Mouse (Mus musculus) right cerebral cortex, adult 18-20 months (tissue): ENCODE measurements around the gene Nell1.

Experiments
- DNase-seq: peaks from one replicate; pipeline ENCODE4 v3.0.0; 2022; ENCODE audit warnings: mixed read lengths

The Nell1 gene

DNA sequence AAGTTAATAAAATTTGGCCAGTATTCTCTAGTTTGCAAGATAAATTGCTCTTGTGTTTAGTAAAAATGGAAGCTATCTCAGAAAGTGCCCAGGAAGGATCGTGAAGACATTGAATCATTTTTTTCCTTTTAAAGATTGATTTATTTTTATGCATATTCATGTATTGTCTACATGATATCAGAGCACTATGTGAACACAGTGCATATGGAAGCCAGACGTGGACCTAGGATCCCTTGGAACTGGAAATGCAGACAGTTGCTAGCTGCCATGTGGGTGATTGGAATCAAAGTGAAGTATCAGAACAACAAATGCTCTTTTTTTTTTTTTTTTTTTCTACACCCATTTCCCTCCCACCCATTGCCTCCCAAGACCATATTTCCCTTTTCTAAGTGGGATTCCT, 79.0 kb downstream of the Nell1 start:
- DNase-seq, result no peak

GRCm38 (mm10) chr7:50094461-50094860, 119.8 kb downstream of the Nell1 start:
- peak; percentile 20 for DNase-seq

DNA sequence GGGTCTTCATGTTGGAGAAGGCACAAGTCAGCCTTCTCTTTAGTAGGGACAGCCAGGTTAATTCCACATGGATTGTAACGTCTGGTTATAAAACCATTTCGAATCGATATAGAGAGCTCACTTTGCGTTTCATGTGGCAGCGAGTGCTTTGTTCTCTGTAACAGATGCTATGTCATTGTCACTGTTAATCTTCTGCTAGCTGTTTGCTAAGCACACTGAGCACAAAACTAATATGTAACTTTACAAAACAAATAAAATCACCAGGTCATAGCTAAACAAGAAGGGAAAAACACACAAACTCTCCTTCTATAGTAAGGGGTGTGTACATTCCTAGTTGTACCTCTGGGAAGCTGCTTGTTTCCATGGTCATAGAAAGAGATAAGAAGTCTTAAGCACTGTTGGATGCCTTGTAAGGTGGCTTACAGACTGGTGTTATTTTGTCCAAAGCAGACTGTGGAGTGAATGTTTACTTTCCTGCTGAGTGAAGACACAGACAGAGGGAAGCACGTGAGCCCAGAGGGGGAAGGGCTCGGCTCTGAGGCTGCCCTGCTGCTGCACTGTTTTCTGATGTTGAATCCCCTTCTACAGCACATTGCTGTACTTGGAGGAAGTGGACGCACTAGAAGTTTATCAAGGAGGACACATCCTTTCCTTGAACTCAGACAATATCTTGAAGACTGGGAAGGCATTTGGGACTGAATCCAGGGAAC, 131.1 kb downstream of the Nell1 start:
- DNase-seq, result no peak

DNA sequence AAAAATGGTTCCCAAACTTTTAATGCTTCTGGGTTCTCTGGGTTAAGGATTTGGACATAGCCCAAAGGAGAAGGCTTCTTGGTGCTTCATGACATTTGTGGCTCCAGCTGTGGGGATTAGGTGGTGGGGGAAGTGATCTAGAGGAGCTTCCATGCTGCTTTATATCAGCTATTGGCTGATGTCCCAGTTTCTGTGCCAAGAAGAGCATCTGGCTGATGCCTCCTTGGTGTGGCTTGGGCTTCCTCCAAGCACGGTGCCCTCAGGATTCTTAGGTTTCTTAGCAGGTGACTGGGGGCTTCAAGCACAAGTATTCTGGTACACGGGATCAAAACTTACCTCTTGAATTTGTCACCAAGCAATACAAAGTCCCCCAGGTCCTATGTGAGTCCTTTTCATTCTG, 132.6 kb downstream of the Nell1 start:
- no peak for DNase-seq

DNA sequence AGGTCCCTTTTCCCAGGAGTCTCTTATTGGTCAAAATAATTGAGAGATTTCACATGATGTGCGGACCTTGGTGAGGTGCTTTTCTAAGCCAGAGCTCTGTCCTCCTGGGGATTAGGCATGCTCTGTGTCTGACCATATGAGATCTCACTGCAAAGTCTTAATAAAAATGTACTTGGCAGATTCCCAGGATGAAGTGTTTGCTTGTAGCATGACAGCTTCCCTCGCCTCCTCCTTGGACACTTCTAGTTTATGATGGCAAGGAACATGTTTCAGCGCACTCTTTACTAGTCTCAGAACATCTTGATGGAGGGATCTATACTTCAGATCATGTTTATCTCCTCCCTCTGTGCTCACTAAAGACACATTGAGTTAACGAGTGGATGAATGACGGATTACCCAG, 143.7 kb downstream of the Nell1 start:
- no peak for DNase-seq

- peak; percentile 29 for DNase-seq
Observed at GRCm38 (mm10) chr7:50137706-50138105, 163.0 kb downstream of the Nell1 start.

GRCm38 (mm10) chr7:50149326-50149725, 174.7 kb downstream of the Nell1 start:
- DNase-seq, result no peak

DNA sequence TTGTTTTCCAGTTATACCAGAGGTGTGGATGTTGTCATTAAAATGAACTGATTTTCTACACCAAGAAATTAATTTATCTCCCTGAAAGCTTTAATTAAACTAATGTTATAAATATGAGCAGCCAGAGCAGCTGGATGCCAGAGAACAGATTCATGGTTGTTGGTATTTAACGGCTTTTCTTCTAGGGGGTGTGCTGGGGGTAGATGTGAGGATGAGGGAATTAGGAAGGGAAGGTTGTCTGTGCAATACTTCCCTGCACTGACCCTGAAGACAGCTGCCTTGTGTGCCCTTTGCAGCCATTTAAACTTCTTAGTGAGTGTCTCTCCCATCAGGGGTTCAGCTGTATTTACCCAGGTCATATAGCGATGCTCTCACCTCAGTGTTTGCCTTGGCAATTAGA, 176.2 kb downstream of the Nell1 start:
- no peak for DNase-seq

- DNase-seq, result no peak
Observed at GRCm38 (mm10) chr7:50153618-50154017, 179.0 kb downstream of the Nell1 start.

- DNase-seq, result peak; percentile 21
Observed at GRCm38 (mm10) chr7:50162602-50163001, 187.9 kb downstream of the Nell1 start.

DNA sequence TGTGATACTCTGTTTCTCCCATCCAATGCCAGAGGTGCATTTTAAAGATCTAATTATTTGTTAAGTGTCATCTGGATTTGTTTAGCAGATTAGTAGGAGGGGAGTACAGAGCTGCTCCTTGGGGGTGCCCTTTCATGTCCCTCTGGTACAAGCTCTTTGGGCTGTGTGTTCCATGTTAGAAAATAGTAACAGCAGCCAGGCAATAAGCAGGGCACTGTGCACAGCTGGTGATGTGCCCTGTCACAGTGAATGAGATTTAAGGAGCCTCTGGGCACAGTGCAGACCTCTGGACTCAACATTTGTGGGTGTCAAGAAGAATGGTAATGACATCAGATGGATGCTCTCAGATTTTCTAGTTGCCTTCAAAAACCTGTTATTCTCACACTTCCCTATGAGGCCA, 194.1 kb downstream of the Nell1 start:
- DNase-seq, result no peak

DNA sequence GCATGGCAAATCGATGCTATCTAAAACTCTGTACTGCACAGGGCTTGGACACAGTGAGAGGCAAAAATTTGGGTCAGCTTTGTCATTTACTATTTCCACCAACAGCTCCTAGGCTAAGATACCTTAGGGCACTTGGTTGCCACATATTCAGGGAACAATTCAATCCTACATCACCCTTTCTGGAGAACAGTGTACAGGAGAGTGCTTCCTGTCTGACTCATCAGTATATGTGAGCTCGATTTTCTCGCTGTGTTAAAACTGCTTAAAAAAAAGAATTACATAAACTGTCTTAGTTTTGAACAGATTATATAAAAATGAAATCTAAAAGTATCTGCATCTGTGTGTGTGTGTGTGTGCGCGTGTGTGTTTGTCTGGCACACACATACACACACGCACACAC, 211.6 kb downstream of the Nell1 start:
- peak; percentile 13 for DNase-seq

- peak; percentile 12 for DNase-seq
Observed at GRCm38 (mm10) chr7:50193955-50194354, 219.3 kb downstream of the Nell1 start.

DNA sequence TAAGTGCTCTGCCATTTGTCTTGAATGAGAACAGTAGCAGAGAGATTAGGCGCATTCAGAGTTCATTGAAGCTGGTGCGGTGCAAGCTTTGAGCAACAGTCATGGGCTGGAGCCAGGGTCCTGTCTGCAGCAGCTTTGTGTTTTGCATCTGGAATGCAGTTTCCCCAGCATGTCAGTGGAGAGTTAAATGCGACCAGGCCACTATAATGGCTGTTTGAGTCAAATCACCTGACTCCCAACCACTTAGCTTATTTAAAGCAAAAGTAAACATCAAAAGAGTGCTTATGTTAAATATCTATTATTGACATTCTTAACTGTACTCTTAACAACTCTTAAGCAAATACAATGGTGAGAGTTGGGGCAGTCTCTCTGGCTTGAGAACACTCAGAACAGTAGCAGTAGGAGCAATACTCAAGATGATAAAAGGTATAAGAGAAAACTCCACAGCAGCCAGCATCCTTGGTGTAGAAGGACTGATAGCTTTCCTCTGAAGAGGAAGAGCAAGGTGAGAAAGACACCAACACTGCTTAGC, 220.5 kb downstream of the Nell1 start:
- no peak for DNase-seq

DNA sequence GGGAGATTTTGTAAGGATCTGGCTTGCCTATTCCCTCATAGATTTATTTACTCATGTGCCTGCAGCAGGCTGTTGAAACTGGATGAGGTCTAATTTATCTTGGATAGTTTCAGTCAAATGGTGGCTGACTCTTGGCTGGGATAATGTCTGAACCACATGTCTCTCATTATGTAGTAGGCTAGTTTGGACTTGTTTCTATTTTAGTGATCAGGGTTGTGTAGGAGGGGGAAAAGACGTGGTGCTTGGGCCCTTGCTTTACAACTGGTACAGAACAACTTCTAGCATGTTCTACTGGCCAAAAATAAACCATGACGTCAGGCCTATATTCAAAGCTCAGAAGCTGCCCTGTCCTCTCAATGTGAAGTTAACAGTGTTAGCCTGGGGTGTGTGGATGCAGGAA, 230.6 kb downstream of the Nell1 start:
- DNase-seq, result peak; percentile 23

DNA sequence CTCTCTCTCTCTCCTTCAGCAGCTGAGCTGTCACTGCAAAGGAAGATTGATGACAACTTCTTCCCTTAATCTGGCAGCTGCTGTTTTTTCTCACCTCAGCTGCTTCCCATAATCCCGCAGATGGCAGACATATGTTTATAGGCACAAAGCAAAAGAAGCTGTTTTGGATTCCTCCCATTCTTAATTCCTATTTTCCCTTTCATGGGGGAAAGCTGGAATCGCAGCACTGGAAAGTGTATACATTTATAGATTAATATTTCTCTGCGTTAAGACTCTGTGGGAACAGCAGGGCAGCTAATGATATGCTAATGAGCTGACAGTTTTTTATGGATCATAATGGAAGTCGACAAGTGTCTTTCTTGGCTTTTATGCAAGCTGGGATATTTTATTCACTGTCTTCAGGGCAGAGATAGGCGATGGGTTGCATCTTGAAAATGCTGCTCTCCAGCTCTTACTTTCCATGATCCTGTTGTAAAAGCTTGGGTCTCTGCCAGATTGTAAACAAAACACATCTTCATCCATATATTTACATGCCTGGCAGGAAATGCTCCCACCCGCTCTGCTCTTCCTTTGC, 236.1 kb downstream of the Nell1 start:
- peak; percentile 13 for DNase-seq

DNA sequence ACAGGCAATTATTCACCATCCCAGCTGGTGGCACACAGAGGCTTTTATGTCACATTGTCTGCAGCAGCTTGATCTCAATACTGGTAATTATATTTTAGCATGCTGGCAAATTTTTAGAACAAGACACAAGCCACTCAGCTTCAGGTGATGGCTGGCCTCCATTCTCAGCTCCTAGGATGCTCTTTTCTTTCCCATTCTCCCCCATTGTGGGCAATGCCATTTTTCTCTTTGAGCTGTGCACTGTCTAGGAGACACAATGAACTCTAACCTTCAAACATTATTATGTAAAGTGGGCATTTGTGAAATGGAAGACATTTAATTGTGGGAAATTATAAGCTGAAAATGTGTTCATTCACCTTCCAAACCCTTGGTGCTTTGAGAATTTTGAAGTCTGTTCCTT, 247.2 kb downstream of the Nell1 start:
- DNase-seq, result no peak

DNA sequence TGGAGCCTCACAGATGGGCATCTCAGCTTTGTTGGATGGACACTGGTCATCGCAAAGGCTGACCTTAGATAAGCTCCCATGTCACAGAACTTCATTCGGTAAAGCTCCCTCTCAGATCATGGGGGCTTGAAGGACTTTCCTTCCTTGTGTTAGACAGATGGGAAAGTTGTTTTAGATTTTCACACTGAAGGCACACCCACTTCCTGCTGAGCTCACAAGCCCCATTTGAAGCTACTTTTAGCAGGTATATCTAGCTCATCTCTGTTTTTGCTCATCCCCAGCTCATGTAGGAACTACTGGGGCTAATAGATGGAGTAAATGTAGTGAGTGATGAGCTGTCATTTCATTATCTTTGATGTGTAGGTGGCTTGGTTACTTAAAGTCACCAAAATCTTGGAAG, 252.0 kb downstream of the Nell1 start:
- peak; percentile 18 for DNase-seq

GRCm38 (mm10) chr7:50228273-50228672, 253.6 kb downstream of the Nell1 start:
- DNase-seq, result no peak

DNA sequence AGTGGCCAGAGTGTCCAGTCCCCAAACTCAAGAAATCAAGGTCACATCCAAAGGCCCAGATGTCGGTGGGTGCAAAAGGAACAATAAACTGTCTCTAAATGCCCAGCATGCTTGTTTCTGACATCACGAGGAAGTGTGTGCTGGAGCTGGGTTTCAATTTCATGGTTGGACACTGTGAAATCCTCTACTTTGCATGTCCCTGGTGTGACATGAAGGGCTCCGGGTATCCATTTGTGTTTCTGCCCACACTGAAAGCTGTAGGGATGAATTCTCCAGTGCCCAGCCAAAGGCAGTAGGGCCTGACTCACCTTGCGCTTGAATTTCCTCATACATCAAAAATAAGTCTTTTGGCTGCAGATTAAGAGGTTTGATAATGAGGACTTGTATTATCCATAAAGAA, 266.5 kb downstream of the Nell1 start:
- DNase-seq, result no peak

DNA sequence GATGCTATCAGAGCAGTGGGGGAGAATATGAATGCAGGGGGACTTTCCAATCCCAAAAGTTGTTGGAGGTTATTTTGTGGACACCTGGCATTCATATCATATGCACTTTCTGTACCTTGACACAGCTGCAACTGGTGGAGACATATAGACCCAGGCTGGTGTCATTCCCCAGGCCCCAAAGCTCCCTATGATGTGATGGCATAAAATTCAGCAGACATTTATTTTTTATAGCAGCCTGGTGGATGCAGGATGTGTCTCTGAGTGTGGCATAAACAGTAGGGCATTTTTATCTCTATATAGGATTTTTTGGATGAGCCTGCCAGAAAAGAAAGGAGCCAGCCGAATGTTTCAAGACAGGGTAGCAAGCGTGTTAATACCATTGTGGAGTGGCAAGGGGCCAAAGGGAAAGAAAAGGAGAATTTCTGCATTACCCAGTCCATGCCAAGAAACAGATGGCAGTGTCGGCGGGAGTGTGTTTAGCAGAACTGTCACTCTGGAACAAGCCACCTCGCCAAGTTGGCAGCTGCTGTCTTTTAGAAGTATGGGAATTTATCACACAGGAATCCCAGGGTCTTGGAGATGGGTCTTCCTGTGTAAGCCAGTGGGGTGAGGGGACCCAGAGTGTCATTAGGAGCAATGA, 267.1 kb downstream of the Nell1 start:
- peak; percentile 94 for DNase-seq

DNA sequence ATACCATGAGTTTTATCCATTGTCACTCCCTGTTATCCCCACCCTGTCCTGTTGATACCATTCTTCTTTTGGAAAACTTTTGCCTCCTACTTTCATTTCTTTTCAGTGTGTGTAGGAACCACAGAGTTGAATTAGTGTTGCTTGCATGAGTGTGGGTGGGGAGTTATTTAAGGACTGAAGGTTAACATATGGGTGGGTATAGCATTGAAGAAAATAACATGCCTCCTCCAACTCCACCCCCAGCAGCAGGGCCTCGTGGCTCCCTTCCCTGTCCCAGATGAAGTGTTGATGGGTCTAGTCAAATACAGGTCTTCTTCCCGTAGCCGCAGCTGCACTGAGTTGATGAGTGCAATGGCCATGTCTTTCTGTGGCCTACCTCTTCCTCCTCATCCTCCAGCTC, 278.5 kb downstream of the Nell1 start:
- DNase-seq, result peak; percentile 12

- DNase-seq, result no peak
Observed at GRCm38 (mm10) chr7:50260016-50260415, 285.4 kb downstream of the Nell1 start.

DNA sequence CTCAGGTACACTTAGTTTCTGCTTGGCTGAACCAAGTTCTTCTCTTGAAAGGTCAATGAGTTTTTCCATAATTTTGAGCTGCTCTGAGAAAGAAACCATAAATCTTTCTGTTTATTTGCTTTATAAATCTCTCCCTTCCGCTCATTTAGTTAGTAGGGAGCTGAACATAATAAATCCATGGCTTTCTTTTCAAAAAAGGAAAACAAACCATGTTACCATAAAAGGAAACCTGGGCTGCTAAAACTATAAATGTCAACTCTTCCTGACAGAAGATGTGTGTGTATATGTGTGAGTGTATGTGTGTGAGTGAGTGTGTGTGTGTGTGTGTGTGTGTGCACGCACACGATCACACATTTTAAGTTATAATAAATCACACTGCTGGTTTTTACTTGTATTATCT, 320.8 kb downstream of the Nell1 start:
- DNase-seq, result no peak
